Mouse (Mus musculus) layer of hippocampus, adult 8-10 months (tissue): ENCODE results near the gene Gm5678. TPM values are rescaled to one million over a fixed set of nuclear protein-coding genes. Genes with fewer than 3 reads are reported as not detected.

Source experiments
- DNase-seq, 2 experiments: peaks; one replicate each; pipeline ENCODE4 v3.0.0; 2022; ENCODE audit warnings: low spot score in 2 of 2
- total RNA-seq, 4 experiments: library from RNA; stranded (reverse); gene quantifications; 2 replicates each; pipeline ENCODE4 v1.2.4; 2022

The Gm5678 gene
- total RNA-seq = 1 to 10 TPM; 1.2 to 3.0 (median 2.5) TPM

DNA sequence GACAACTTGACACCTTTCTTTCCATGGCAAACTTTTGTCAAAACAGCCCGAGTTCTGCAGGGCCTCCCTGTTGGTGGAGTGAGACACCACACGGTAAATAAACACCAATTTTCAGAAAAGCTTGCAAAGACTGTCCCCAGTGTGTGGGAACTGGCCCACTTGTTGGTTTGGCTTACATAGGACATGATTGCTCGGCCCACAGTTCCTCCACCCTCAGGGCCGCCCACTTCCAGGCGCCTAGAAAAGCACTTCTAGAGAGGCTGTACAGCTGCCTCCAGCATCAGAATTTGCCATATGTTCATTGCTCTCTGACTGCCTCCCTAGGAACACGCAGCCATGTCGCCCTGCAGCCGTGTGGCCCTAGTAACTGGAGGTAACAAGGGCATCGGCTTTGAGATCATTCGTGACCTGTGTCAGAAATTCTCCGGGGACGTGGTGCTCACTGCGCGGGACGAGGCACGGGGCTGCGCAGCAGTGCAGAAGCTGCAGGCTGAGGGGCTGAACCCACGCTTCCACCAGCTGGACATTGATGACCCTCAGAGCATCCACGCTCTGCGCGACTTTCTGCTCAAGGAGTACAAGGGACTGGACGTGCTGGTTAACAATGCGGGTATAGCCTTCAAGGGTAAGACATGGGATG, at the start of gene Gm5678:
TSS of gene Gm5678 (plus strand) at position 337 of the 640 bp plus-strand sequence.
- peak; percentile 35 to 49 for DNase-seq

DNA sequence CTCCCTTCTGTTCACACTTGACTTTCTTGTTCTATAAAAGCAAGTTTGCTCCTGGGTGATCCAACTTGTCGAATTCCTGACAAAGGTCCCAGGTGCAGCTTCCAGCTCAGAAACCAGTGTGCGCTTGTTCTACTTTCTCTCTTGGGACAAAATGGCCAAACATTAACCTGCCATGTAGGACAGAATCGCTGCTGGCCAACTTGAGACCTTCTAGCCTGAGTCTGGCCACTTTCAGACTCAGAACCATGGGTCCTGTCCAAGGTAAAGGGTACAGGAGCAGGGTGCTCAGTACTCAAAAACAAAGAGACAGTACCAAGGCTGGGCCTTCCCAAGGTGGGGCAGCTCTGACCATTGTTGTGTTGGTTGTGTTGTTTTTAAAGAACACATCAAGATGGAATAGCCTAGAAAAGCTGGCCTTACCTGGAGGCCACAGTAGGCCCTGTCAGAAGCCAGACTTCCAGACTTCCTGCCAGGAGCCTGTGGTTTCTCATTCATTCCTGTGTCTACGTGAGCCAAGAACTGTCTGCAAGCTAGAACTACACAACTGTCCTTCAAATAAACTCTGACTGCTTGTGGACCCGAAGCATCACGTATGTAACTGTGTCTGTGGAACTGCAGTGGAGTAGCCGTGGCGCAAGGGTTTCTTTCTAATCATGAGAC, 49.4 kb upstream of the Gm5678 start:
- DNase-seq = no peak

DNA sequence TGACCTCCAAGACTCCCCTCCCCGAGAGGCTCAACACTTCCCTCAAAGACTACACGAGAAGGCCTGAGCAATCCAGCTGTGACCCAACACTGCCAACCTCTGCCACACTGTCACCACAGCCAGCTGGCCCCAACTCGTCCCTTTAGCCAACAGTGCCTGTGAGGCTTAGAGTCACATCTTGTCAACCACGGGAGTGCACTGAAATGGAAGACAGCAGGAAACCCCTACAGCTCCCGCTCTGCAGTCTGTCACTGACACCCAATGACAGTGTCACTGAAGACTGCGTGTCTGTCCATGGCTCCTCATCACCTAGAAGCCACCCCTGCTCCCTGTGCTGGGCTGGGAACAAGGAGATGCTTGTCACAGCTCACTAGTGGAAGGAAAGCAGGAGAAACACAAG, 46.8 kb upstream of the Gm5678 start:
- DNase-seq = no peak

DNA sequence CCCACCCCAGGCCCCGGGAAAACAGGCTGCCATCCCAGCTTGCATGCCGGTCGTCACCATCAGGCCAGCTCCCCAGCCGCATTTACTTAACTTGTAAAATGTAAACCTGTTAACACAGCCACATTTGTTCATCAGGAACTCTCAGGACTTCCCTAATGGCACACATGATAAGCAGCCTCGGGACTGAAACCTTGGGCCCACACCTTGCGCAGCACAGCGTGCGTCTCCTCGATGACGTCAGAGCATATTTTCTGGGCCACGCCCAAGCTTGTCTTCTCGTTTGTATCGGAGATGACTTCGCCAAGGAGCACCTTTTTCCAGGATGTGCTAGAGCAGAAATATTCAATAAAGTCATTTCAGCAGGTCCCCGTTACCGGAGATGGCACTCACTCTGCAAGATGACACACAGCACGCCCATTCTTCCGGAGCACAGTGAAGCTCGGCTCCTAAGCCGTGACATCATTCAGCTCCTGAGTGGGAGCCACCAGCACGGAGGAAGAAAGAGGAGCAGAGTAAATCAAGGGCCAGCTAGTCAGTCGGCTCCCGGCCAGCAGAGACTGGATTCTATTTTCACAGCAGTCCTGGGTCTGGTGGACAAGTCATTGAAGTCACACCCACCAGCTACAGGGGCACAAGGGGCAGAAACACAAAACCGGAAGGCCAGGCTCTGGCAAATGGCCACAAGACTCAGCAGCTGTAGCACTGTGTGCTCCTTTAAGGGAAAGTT, 42.8 kb upstream of the Gm5678 start:
- no peak for DNase-seq

DNA sequence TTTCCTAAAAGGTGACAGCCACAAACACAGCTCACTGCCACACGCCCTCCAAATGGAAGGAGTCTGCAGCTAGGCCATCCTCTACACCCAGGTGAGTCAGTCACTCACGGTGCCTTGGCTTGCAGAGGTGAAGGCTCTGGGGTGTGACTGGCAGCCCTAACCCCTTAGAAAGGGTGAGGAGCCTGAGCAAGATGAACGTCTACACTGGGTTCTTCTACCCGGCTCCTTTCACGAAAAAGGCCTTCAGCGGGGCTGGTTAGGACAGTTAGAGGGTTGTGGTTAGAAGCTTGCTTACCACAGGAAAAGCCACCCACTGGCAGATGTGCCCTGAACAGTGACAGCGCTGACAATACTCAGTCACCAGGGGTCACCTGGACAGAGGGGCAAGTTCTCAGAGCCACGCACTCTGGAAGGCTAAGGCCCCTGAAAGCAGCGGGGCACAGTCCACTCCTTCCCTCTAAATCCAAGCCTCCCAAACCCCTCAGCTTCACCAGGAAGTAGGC, 42.1 kb upstream of the Gm5678 start:
- DNase-seq = no peak

DNA sequence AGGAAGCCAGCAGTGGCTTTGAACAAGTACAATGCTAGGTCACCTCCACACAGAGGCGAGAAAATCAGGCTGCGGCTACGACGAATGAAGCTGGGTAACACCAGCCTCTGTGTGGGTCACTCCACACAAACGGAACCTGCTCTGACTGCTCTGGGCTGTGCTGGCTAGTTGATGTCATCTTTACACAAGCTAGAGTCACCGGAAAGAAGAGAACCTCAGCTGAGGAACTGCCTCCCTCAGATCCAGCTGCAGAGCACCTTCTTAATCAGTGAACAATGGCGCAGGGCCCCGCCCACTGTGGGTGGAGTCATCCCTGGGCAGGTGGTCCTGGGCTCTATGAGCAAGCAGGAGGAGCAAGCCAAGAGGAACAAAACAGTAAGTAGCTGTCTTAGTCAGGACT, 41.5 kb upstream of the Gm5678 start:
- no peak for DNase-seq

DNA sequence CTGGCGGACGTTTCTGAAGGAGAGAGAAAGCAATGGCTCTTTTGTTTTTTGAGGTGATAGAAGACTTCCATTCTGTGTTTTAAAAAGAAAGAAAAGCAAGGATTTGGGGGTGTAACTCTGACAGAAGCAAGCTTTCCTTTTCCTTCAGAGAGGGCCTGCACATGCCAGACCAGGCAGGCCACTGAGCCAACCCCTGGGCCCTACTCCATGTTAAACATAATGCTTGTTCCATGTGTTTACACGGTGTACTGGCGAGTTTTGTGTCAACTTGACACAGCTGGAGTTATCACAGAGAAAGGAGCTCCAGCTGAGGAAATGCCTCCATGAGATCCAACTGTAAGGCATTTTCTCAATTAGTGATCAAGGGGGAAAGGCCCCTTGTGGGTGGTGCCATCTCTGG, 39.6 kb upstream of the Gm5678 start:
- no peak for DNase-seq

DNA sequence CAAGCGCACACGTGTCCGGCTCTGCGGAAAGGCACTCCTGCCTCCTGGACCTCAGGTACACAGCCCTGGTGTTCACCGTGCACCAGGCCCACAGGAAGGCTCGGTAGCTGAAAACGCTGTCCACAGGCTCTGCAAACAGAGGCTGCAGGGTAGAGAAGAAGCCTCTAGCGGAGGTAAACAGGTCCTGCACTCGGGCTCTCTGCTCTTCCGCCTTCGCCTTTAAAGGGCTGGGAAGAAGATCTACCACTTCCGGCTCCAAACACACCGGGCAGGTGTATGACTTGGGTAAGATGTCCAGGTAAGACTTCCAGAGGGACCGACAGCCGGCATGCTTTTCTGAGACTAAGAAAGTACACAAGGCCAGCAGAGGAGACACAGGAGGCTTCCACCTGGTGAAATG, 37.0 kb upstream of the Gm5678 start:
- no peak for DNase-seq

DNA sequence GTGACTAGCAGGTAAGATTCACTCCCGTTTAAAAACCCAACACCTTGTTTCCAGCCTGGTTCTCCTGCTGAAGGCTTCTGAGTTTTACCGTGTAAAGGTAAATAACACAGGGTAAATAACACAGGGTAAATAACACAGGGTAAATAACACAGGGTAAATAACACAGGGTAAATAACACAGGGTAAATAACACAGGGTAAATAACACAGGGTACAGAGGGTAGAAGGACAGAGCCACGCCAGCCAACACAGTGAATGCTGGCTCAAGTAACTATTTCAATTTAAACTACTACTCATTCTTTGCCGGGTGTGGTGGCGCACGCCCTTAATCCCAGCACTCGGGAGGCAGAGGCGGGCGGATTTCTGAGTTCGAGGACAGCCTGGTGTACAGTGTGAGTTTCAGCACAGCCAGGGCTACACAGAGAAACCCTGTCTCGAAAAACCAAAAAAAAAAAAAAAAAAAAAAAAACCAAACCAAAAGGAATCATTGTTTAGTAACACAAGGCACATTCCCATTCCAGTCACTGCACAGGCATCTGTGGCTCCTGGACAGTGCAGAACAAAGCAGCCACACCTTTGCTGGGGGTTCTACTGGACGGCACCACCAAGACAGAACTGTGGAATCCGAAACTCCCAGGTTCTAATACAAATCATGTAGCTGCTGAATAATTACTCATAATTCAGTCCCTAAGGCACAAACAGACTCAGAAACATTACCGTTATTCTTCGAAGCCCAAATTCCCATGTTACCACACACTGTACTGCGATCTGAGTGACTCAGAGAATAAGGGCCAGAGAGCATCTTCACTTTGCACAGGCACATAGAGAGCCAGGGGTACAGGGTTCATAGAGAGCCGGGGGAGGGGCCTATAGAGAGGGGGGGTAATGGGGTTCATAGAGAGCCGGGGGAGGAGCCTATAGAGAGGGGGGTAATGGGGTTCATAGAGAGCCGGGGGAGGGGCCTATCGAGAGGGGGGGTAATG, 36.2 kb upstream of the Gm5678 start:
- no peak for DNase-seq

DNA sequence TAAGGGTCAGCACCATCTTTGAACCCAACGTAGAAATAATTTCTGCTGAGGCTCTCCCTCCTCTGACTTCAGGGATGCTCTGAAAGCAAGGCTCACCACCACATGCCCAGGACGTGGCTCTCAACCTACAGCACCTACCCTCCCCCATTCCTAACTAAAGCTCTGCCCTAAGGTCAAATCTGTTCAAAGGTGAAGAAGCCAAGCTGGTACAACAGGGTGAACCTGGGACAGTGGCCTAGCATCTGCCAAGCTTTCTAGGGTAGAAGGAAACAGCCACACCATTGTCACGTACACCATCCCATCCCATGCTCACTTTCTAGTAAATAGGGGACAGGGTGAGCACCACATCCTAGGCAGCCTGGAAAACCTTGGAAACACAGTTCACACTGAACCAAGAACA, 35.2 kb upstream of the Gm5678 start:
- no peak for DNase-seq

DNA sequence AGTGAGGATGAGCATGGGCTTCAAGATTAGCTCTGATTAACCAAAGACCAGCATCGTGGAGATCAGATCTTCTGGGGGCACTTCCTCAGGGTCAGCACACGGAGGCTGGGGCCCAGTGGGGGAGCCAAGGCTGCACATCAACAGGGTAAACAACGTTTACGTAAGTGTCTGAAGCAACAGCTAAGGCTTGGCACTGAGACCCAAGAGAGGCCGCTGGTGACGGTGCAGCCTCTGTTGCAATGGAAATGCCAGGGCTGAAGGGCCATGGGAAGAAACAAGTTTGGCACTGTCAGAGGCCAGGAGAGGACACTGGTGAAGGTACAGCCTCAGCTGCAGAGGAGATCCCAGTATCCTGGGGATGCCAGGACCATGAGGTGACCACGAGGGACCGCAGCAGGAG, 34.5 kb upstream of the Gm5678 start:
- DNase-seq = no peak

DNA sequence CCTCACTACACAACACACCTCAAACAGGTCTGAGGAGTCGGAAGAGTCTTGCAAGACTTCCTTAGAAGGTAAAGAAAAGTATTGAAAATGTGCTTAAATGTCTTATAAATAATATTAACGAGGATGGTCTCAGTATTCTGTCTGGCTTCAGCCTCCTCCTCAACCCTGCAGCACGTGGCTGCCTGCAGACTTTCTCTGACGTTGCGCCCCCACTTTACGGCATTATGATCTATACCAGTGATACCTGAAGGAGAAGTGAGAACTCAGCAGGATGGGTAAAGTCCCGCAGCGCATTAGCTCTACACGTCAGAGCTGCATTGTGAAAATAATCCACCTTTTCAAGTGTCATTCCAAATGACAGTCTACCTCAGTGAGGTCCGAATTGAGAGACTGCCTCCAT, 33.4 kb upstream of the Gm5678 start:
- DNase-seq = no peak

DNA sequence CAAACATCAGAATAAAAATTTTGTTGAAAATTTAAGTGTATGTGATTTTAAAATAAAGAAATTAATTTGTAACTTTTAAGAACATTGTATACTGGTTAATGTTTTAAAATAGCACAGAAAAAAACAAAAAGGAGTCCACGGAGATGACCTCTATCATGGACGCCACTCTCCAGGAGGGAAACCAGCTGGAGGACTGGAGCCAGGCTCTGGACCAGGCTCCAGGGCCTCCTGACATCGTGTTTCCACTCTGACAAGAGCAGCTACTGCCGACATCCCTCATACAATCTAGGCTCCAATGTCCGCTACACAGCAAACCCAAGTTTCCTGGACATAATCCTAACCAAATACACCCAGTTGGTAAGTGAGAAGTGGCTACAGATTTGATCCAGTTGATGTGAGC, 32.1 kb upstream of the Gm5678 start:
- DNase-seq = no peak

DNA sequence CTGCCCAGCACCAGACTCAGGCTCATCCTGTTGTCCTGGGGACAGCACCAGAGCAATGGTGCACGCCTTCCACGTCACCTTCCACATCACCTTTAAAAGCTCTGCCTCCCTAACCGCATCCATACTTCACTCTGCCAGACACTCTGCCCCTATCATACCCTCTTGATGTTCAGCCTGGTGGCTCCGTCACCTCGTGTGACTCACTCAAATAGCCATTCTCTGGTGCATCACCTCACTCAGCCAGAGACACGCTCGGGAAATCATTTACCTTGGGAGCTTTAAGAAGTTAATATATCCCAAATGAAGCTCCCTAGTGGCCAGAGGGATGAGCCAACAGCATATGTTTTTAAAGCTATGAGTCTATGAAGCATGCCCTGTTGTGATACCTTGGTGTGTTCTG, 31.1 kb upstream of the Gm5678 start:
- no peak for DNase-seq

DNA sequence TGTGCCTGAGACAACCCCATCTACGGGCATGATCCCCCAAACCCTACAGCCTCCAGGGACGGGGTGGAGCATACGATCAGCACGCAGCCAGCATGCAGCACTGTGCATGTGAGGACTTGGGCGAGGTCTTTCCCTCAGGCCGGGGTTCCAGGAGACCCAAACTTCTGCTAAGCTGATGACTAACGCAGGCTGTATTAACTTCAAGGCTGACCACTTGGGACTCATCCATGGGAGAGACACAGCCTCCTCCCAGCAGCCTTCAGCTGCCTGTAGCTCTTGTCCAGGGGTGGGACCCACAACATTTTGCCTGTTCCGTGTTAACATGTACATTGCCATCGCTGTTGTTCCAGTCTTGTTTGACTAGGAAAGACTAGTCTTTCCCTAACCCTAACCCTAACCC, 30.3 kb upstream of the Gm5678 start:
- no peak for DNase-seq

DNA sequence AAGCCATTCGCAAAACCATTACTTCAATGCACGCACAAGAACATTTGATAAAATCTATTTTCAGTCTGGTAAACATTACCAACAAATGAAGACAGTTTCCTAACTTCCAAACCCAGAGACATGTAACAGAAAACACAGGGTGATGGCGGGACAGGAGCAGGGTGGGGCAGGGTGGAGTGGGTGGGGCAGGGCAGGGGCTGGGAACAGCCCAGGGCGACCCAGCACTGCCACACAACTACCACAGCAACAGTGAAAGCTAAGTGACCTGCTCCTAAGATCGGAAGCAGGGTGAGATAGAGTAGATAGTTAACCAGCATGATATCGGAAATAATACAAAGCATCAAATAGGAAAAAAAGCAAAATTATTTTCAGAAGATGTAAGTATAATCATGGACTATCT, 28.4 kb upstream of the Gm5678 start:
- DNase-seq = no peak

DNA sequence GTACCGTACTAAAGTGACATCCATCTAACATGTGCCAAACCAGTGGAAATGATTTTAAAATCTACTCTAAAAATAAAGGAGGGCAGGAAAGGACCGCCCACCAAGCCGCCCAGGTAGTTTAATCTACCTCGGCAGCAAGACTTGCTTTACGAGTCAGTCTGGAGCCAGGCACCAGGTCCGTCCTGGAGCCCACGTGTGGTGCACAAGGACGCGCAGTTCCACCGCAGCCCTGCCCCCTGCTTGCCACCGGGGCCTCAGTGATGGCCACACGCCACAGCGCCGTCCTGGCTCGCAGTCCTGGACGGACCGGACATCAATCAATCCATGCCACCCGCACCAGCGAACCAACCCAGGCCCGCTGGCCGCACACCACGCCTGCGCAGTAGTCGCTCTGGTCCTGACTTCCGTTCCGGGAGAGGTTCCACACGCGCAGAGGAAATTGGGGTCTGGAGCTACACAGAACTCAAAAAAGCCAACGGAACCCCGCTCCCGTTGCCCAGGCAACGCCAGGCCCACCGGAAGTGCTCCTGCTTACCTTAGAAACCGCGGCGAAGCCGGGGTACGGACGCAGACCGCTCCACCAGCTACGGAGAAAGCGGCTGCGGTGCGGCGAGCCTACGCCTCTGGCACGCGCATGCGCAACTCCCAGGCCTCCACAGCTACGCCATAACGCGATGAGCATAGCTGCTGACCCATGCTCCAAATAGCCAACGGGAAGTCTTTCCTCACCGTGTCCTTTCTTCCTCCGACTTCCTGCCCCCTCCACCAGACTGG, 24.3 kb upstream of the Gm5678 start, which contains the start of gene Setd4:
TSS of gene Setd4 (minus strand) at position 625 of the 774 bp plus-strand sequence.
- DNase-seq = peak; percentile 93 to 95

DNA sequence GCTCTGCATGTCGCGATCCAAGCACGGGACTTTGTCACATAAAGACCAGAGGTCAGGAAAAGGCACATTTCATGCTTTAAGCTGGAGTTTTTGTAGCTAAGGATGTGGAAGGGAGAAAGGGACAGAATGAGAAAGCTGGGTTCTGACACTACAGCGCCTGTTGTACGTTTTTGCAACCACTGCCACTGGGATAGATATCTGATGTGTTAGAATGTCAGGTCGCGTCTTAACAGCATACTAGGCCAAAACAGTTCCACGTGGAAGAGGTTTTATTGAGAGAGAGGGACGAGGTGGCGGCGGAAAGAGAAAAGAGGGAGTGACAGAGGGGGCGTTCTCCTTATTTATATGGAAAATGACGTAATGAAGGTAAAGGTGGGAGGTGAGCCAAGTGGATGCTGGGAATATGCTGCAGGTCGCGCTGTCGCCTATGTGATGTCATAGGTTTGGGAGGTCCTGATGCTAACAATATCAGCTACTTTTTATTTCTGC, 23.4 kb upstream of the Gm5678 start:
- no peak for DNase-seq

DNA sequence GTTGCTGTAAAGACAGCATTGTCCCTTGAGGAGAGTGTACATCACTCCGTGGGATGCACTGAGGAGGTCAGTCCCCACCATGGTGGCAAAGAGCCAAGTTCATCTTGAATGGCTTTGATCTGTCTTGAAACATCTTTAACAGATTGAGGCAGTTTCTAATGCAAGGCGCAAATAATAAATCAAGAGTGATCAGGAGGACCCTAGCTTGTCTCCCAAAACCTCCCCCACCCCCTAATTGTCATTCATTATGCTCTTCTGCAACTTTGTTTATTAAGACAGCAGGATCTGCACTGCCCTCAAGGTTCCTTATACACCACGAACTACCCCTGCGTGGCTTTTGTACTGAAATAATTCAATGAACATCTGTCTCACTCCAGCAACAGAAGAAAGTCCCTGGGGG, 22.3 kb upstream of the Gm5678 start, which contains the start of gene Cbr1:
TSS of gene Cbr1 (plus strand) at position 301 of the 400 bp plus-strand sequence.
- no peak for DNase-seq

DNA sequence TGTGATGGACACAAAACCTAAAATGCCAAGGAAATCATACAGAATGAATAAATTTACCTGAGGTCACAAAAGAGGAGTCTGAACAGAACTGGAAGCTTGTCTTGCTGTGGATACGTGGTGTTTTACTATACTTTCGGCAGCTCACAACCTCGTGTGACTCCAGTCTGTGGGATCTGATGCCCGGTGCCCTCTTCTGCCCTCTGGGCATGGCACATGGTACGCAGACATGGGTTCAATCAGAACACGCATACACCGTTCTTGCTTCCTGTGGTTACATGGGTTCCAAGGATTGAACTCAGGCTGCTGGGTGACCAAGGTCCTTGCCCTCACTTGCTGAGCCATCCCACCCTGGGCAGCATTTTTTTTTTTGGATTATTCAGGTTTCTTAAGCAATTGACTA, 21.8 kb upstream of the Gm5678 start:
- DNase-seq = no peak
